In genomic region chr14:7821341-7821740, GRCm38 (mm10) we compare ENCODE assay signal across 20 mouse cellular contexts. TPM values are rescaled to one million over a fixed set of nuclear protein-coding genes. Genes with fewer than 3 reads are reported as not detected.
DNase-seq lines count a peak whose midpoint lies in the region; ATAC-seq and TF ChIP-seq lines count a peak whose summit lies in the region.
"Had no signal": no experiment of that assay in that cellular context is flagged by ENCODE, and none has a peak within 500 bp of the region (broad histone marks: within the 10 kb centered on the region; RNA-seq: fewer than 3 reads in every experiment).

No protein-coding gene starts in this region.

- H3K9ac ChIP-seq in intestine, postnatal 0 days (ENCODE audit: low read depth, low read length) = no peak overlapping the region
- no peak overlapping the region for H3K9ac ChIP-seq in stomach, postnatal 0 days (ENCODE audit: low read length)
- H3K9ac ChIP-seq: forebrain, postnatal 0 days; liver, embryonic 12.5 days had no signal

- intact Hi-C loops in gastrocnemius, postnatal 14 days (cut with DNase I; ENCODE audit: low total_unique reads) = no loop called here

- no peak overlapping the region for H3K4me3 ChIP-seq in intestine, postnatal 0 days (ENCODE audit: low read depth, low read length)
- H3K4me3 ChIP-seq in stomach, postnatal 0 days (ENCODE audit: low read depth, low read length) = no peak overlapping the region
- H3K4me3 ChIP-seq: liver, embryonic 12.5 days had no signal

- no peaks in the 10 kb centered on the region for H3K9me3 ChIP-seq in intestine, postnatal 0 days (ENCODE audit: control insufficient read depth)
- no peaks in the 10 kb centered on the region for H3K9me3 ChIP-seq in stomach, postnatal 0 days (ENCODE audit: control insufficient read depth, low read length)
- H3K9me3 ChIP-seq: liver, embryonic 12.5 days had no signal

- peaks cover 21% of the 10 kb centered on the region; the same call in 1 of the 2 replicates for H3K4me1 ChIP-seq in intestine, postnatal 0 days (replicated peaks; ENCODE audit: control insufficient read depth, insufficient read depth, low read length)
- H3K4me1 ChIP-seq in stomach, postnatal 0 days (replicated peaks; ENCODE audit: control insufficient read depth, insufficient read depth) = peaks cover 16% of the 10 kb centered on the region

- 53% methylated on average over 8 of the region's 8 CpGs for WGBS in intestine, postnatal 0 days
- WGBS in stomach, postnatal 0 days = 42% methylated on average over 8 of the region's 8 CpGs

- no peak overlapping the region for H3K27ac ChIP-seq in intestine, postnatal 0 days (ENCODE audit: low read depth, low read length)
- no peak overlapping the region; the same call in 1 of the 2 replicates for H3K27ac ChIP-seq in stomach, postnatal 0 days (replicated peaks)
- H3K27ac ChIP-seq: liver, embryonic 12.5 days had no signal

- peak; percentile 15 for DNase-seq in gastrocnemius, postnatal 14 days
- DNase-seq in gastrocnemius, postnatal 10 days = no peak
- peak; percentile 8 for DNase-seq in lung, postnatal 36 days
- no peak for DNase-seq in lung, adult 18-20 months
- no peak for DNase-seq in stomach, postnatal 0 days (ENCODE audit: low spot score)
- DNase-seq in yolk sac, embryonic 10.5 days (ENCODE audit: low spot score) = no peak
- no peak for DNase-seq in kidney, postnatal 14 days
- DNase-seq: adrenal gland, postnatal 25 days; B cell, adult 2 months; cerebellum, adult 11-12 months; embryo, embryonic 11 days; forebrain, postnatal 0 days; kidney, postnatal 36 days; right cerebral cortex, postnatal 4 days; thymus, adult 2 months had no signal

- H3K27me3 ChIP-seq in intestine, postnatal 0 days (replicated peaks; ENCODE audit: control insufficient read depth, insufficient read depth, low read length) = no peaks in the 10 kb centered on the region
- no peaks in the 10 kb centered on the region for H3K27me3 ChIP-seq in stomach, postnatal 0 days (ENCODE audit: control insufficient read depth, insufficient read depth, low read length)

- ATAC-seq in intestine, postnatal 0 days = no peak
- ATAC-seq in stomach, postnatal 0 days (ENCODE audit: low FRiP score, low TSS enrichment) = no peak
- ATAC-seq: forebrain, postnatal 0 days; liver, embryonic 12.5 days had no signal

- TF ChIP-seq EP300 in stomach, postnatal 0 days (optimal IDR thresholded peaks at IDR 0.05) = no peak

- H3K4me2 ChIP-seq in intestine, postnatal 0 days (replicated peaks; ENCODE audit: low read depth) = peak overlapping the region; percentile 95
- H3K4me2 ChIP-seq in stomach, postnatal 0 days (replicated peaks; ENCODE audit: low read depth) = 0 out of 2 replicates have a peak overlapping the region, but pooled peaks have one; percentile 5
- H3K4me2 ChIP-seq: liver, embryonic 12.5 days had no signal

- H3K36me3 ChIP-seq in intestine, postnatal 0 days (ENCODE audit: control insufficient read depth, insufficient read depth) = no peaks in the 10 kb centered on the region
- no peaks in the 10 kb centered on the region for H3K36me3 ChIP-seq in stomach, postnatal 0 days (ENCODE audit: control insufficient read depth, insufficient read depth, low read length)
- H3K36me3 ChIP-seq: liver, embryonic 12.5 days had no signal

- TF ChIP-seq CTCF in intestine, postnatal 0 days (IDR thresholded peaks at IDR 0.05; ENCODE audit: low read depth) = no peak
- TF ChIP-seq CTCF in stomach, postnatal 0 days (IDR thresholded peaks at IDR 0.05; ENCODE audit: low read depth) = no peak

RNA-seq across cellular contexts. Expression of gene Flnb, which starts 3.6 kb away (rescaled TPM):
- total RNA-seq in gastrocnemius, postnatal 14 days (2021) = 10 to 100 TPM; 19.9 to 20.8 TPM
- 10 to 100 TPM; 29.5 to 30.8 TPM for total RNA-seq in gastrocnemius, postnatal 10 days (2021)
- 7.0 and 7.2 TPM in 2 replicates for polyA plus RNA-seq in intestine, postnatal 0 days (2015; fragmentation: Nextera tagmentation; extraction: Ambion mirVana)
- polyA plus RNA-seq in stomach, postnatal 0 days (2015; fragmentation: Nextera tagmentation; extraction: Ambion mirVana) = 8.3 and 8.8 TPM in 2 replicates

RNA-seq across cellular contexts. Expression of gene Gm26661, which starts 30.0 kb away (rescaled TPM):
- total RNA-seq in gastrocnemius, postnatal 14 days (2021) = not detected
- not detected for total RNA-seq in gastrocnemius, postnatal 10 days (2021)
- polyA plus RNA-seq in intestine, postnatal 0 days (2015; fragmentation: Nextera tagmentation; extraction: Ambion mirVana) = not detected in 2 replicates
- not detected in 2 replicates for polyA plus RNA-seq in stomach, postnatal 0 days (2015; fragmentation: Nextera tagmentation; extraction: Ambion mirVana)
- total RNA-seq: adrenal gland, postnatal 25 days; forebrain, postnatal 0 days; megakaryocyte progenitor cell, adult 5-6 weeks; neutrophil, adult 5-6 weeks had no signal
- polyA plus RNA-seq: forebrain, postnatal 0 days; heart, embryonic 16.5 days; liver, embryonic 12.5 days; thymus, adult 2 months had no signal

Comparison
In these comparisons a context has a peak if more than half of its experiments do, and no peak if none do; other contexts are left out.
1. DNase-seq: peak in gastrocnemius, postnatal 14 days (single experiment) and lung, postnatal 36 days (single experiment); none in gastrocnemius, postnatal 10 days (single experiment), lung, adult 18-20 months (0 of 2), stomach, postnatal 0 days (single experiment), yolk sac, embryonic 10.5 days (single experiment) and kidney, postnatal 14 days (single experiment).